Mouse (Mus musculus): ENCODE data around the gene Cpa5. TPM values are rescaled to one million over a fixed set of nuclear protein-coding genes. Genes with fewer than 3 reads are reported as not detected.

Gene Cpa5
- polyA plus RNA-seq, 1 experiment: not detected

- Histone ChIP-seq H3K4me3 (no peak overlapping the region), H3K27me3 (ENCODE audit: control insufficient read depth, insufficient read depth, insufficient read length) (no peaks in the 10 kb centered on the region), H3ac (ENCODE audit: control insufficient read depth, insufficient read length) (no peak overlapping the region), H3K4me2 (ENCODE audit: low read depth) (no peak overlapping the region), H3K79me2 (ENCODE audit: control insufficient read depth, insufficient read depth) (no peaks in the 10 kb centered on the region), H3K36me3 (ENCODE audit: control insufficient read depth, insufficient read depth) (no peaks in the 10 kb centered on the region)
- TF ChIP-seq SRF (IDR thresholded peaks at IDR 0.05; ENCODE audit: control insufficient read depth, insufficient read length, low read depth) (no peak), E2F4 (IDR thresholded peaks at IDR 0.05; ENCODE audit: insufficient read depth) (no peak), POLR2A (IDR thresholded peaks at IDR 0.05; ENCODE audit: insufficient read length, low read depth) (no peak), POLR2AphosphoS2 (IDR thresholded peaks at IDR 0.05; ENCODE audit: insufficient read length, low read depth) (no peak), MYOD1 (IDR thresholded peaks at IDR 0.05; ENCODE audit: control insufficient read depth in 1 of 3, insufficient read length in 2 of 3, low read depth in 2 of 3) (no peak), TCF3 (IDR thresholded peaks at IDR 0.05; ENCODE audit: insufficient read length, low read depth) (no peak), REST (IDR thresholded peaks at IDR 0.05; ENCODE audit: insufficient read depth, insufficient read length) (no peak)
Measured at GRCm38 (mm10) chr6:30600033-30600432, 10.8 kb upstream of the Cpa5 start.

- no peak overlapping the region for H3ac ChIP-seq (ENCODE audit: control insufficient read depth, insufficient read length)
- H3K27me3 ChIP-seq (ENCODE audit: control insufficient read depth, insufficient read depth, insufficient read length): no peaks in the 10 kb centered on the region
- H3K79me2 ChIP-seq (ENCODE audit: control insufficient read depth, insufficient read depth): no peaks in the 10 kb centered on the region
- no peak overlapping the region for H3K4me2 ChIP-seq (ENCODE audit: low read depth)
- TF ChIP-seq POLR2A (IDR thresholded peaks at IDR 0.05; ENCODE audit: insufficient read length, low read depth) (no peak), E2F4 (IDR thresholded peaks at IDR 0.05; ENCODE audit: insufficient read depth) (no peak), POLR2AphosphoS2 (IDR thresholded peaks at IDR 0.05; ENCODE audit: insufficient read length, low read depth) (no peak), MYOD1 (IDR thresholded peaks at IDR 0.05; ENCODE audit: control insufficient read depth in 1 of 3, insufficient read length in 2 of 3, low read depth in 2 of 3) (no peak), TCF12 (IDR thresholded peaks at IDR 0.05; ENCODE audit: insufficient read depth, poor library complexity, severe bottlenecking) (no peak), TCF3 (IDR thresholded peaks at IDR 0.05; ENCODE audit: insufficient read length, low read depth) (no peak)
- H3K4me3 ChIP-seq: no peak overlapping the region
- H3K36me3 ChIP-seq (ENCODE audit: control insufficient read depth, insufficient read depth): no peaks in the 10 kb centered on the region
Measured at GRCm38 (mm10) chr6:30600995-30601394, 9.8 kb upstream of the Cpa5 start.

GRCm38 (mm10) chr6:30604342-30604867 is 6.4 kb upstream of the Cpa5 start:
- H3K36me3 ChIP-seq (ENCODE audit: control insufficient read depth, insufficient read depth): no peaks in the 10 kb centered on the region
- no peak overlapping the region for H3ac ChIP-seq (ENCODE audit: control insufficient read depth, insufficient read length)
- TF ChIP-seq CEBPB (IDR thresholded peaks at IDR 0.05; ENCODE audit: insufficient read depth, poor library complexity, severe bottlenecking) (no peak), USF1 (IDR thresholded peaks at IDR 0.05; ENCODE audit: low read depth) (no peak), MAX (IDR thresholded peaks at IDR 0.05; ENCODE audit: low read depth) (no peak), POLR2AphosphoS2 (IDR thresholded peaks at IDR 0.05; ENCODE audit: insufficient read length, low read depth) (no peak), SRF (IDR thresholded peaks at IDR 0.05; ENCODE audit: control insufficient read depth, insufficient read length, low read depth) (no peak), MYOG (IDR thresholded peaks at IDR 0.05; ENCODE audit: control insufficient read depth in 1 of 3, insufficient read depth in 1 of 3, insufficient read length in 2 of 3, low read depth in 2 of 3) (no peak), TCF12 (IDR thresholded peaks at IDR 0.05; ENCODE audit: insufficient read depth, poor library complexity, severe bottlenecking) (no peak), REST (IDR thresholded peaks at IDR 0.05; ENCODE audit: insufficient read depth, insufficient read length) (no peak), E2F4 (IDR thresholded peaks at IDR 0.05; ENCODE audit: insufficient read depth) (no peak), MYOD1 (IDR thresholded peaks at IDR 0.05; ENCODE audit: control insufficient read depth in 1 of 3, insufficient read length in 2 of 3, low read depth in 2 of 3) (no peak), POLR2A (IDR thresholded peaks at IDR 0.05; ENCODE audit: insufficient read length, low read depth) (no peak), TCF3 (IDR thresholded peaks at IDR 0.05; ENCODE audit: insufficient read length, low read depth) (no peak)
- H3K27me3 ChIP-seq (ENCODE audit: control insufficient read depth, insufficient read depth, insufficient read length): no peaks in the 10 kb centered on the region
- no peak overlapping the region for H3K4me3 ChIP-seq
- no peaks in the 10 kb centered on the region for H3K79me2 ChIP-seq (ENCODE audit: control insufficient read depth, insufficient read depth)
- H3K4me2 ChIP-seq (ENCODE audit: low read depth): no peak overlapping the region

- no peak overlapping the region for H3K4me3 ChIP-seq
- no peaks in the 10 kb centered on the region for H3K27me3 ChIP-seq (ENCODE audit: control insufficient read depth, insufficient read depth, insufficient read length)
- TF ChIP-seq POLR2AphosphoS2 (IDR thresholded peaks at IDR 0.05; ENCODE audit: insufficient read length, low read depth): no peak
- TF ChIP-seq POLR2A (IDR thresholded peaks at IDR 0.05; ENCODE audit: insufficient read length, low read depth): no peak
- no peak for TF ChIP-seq MYOG (IDR thresholded peaks at IDR 0.05; ENCODE audit: control insufficient read depth in 1 of 3, insufficient read depth in 1 of 3, insufficient read length in 2 of 3, low read depth in 2 of 3)
Measured at GRCm38 (mm10) chr6:30605111-30605510, 5.7 kb upstream of the Cpa5 start.

GRCm38 (mm10) chr6:30605672-30606071 is 5.1 kb upstream of the Cpa5 start:
- no peak overlapping the region for H3ac ChIP-seq (ENCODE audit: control insufficient read depth, insufficient read length)
- H3K27me3 ChIP-seq (ENCODE audit: control insufficient read depth, insufficient read depth, insufficient read length): no peaks in the 10 kb centered on the region
- TF ChIP-seq REST (IDR thresholded peaks at IDR 0.05; ENCODE audit: insufficient read depth, insufficient read length): no peak
- TF ChIP-seq POLR2AphosphoS2 (IDR thresholded peaks at IDR 0.05; ENCODE audit: insufficient read length, low read depth): no peak
- TF ChIP-seq MAX (IDR thresholded peaks at IDR 0.05; ENCODE audit: low read depth): no peak
- no peak for TF ChIP-seq USF1 (IDR thresholded peaks at IDR 0.05; ENCODE audit: low read depth)
- TF ChIP-seq POLR2A (IDR thresholded peaks at IDR 0.05; ENCODE audit: insufficient read length, low read depth): no peak
- no peak for TF ChIP-seq TCF3 (IDR thresholded peaks at IDR 0.05; ENCODE audit: insufficient read length, low read depth)
- TF ChIP-seq MYOD1 (IDR thresholded peaks at IDR 0.05; ENCODE audit: control insufficient read depth in 1 of 3, insufficient read length in 2 of 3, low read depth in 2 of 3): no peak
- TF ChIP-seq CEBPB (IDR thresholded peaks at IDR 0.05; ENCODE audit: insufficient read depth, poor library complexity, severe bottlenecking): no peak
- TF ChIP-seq MYOG (IDR thresholded peaks at IDR 0.05; ENCODE audit: control insufficient read depth in 1 of 3, insufficient read depth in 1 of 3, insufficient read length in 2 of 3, low read depth in 2 of 3): no peak
- no peak for TF ChIP-seq E2F4 (IDR thresholded peaks at IDR 0.05; ENCODE audit: insufficient read depth)
- TF ChIP-seq SRF (IDR thresholded peaks at IDR 0.05; ENCODE audit: control insufficient read depth, insufficient read length, low read depth): no peak
- no peak for TF ChIP-seq TCF12 (IDR thresholded peaks at IDR 0.05; ENCODE audit: insufficient read depth, poor library complexity, severe bottlenecking)
- no peak overlapping the region for H3K4me2 ChIP-seq (ENCODE audit: low read depth)
- no peaks in the 10 kb centered on the region for H3K36me3 ChIP-seq (ENCODE audit: control insufficient read depth, insufficient read depth)
- no peaks in the 10 kb centered on the region for H3K79me2 ChIP-seq (ENCODE audit: control insufficient read depth, insufficient read depth)
- no peak overlapping the region for H3K4me3 ChIP-seq

More at GRCm38 (mm10) chr6:30605111-30605510, 5.7 kb upstream of the Cpa5 start:
- H3K4me2 ChIP-seq (ENCODE audit: low read depth): no peak overlapping the region
- H3K79me2 ChIP-seq (ENCODE audit: control insufficient read depth, insufficient read depth): no peaks in the 10 kb centered on the region
- H3K36me3 ChIP-seq (ENCODE audit: control insufficient read depth, insufficient read depth): no peaks in the 10 kb centered on the region
- H3ac ChIP-seq (ENCODE audit: control insufficient read depth, insufficient read length): no peak overlapping the region
